In genomic region chr11:70605024-70605566, GRCm38 (mm10) we compare ENCODE assay signal across 8 mouse cellular contexts. TPM values are rescaled to one million over a fixed set of nuclear protein-coding genes. Genes with fewer than 3 reads are reported as not detected.
DNase-seq lines count a peak whose midpoint lies in the region; ATAC-seq and TF ChIP-seq lines count a peak whose summit lies in the region.
"Had no signal": no experiment of that assay in that cellular context is flagged by ENCODE, and none has a peak within 500 bp of the region (broad histone marks: within the 10 kb centered on the region; RNA-seq: fewer than 3 reads in every experiment).

No protein-coding gene starts in this region.

- no peak overlapping the region for H3K4me3 ChIP-seq in left cerebral cortex, adult 2 months
- no peak overlapping the region for H3K4me3 ChIP-seq in midbrain, embryonic 13.5 days (replicated peaks)
- H3K4me3 ChIP-seq in spleen, adult 2 months (ENCODE audit: extremely low read depth, insufficient read depth, insufficient read length) = no peak overlapping the region
- H3K4me3 ChIP-seq: limb, embryonic 15.5 days had no signal

- intact Hi-C loops in heart, postnatal 14 days (cut with DNase I) = loop anchor here (1.0 to 10.0 kb wide), 3 partner anchors 42 to 170 kb away; partner anchors contain the start of genes Arrb2 and Mink1
- intact Hi-C loops in left cerebral cortex, adult 2 months (cut with DNase I) = loop anchor here (2.0 kb wide), 2 partner anchors 64 to 88 kb away; partner anchors contain the start of gene Pld2

- peaks cover 82% of the 10 kb centered on the region for H3K36me3 ChIP-seq in midbrain, embryonic 13.5 days
- H3K36me3 ChIP-seq in spleen, adult 2 months (ENCODE audit: control insufficient read depth, insufficient read depth, low read length) = peaks cover 33% of the 10 kb centered on the region

- H3K27ac ChIP-seq in left cerebral cortex, adult 2 months = no peak overlapping the region
- H3K27ac ChIP-seq in midbrain, embryonic 13.5 days = no peak overlapping the region
- no peak overlapping the region for H3K27ac ChIP-seq in spleen, adult 2 months (ENCODE audit: insufficient read depth, low read length)
- H3K27ac ChIP-seq: limb, embryonic 15.5 days had no signal

- TF ChIP-seq CTCF in left cerebral cortex, adult 2 months (IDR thresholded peaks at IDR 0.05) = peak; percentile 84
- TF ChIP-seq CTCF in spleen, adult 2 months (IDR thresholded peaks at IDR 0.05; ENCODE audit: extremely low read depth, insufficient read depth, insufficient read length, insufficient replicate concordance) = peak; percentile 88; the same call in 1 of the 2 replicates

- TF ChIP-seq POLR2A in spleen, adult 2 months (IDR thresholded peaks at IDR 0.05; ENCODE audit: low read depth, low read length) = no peak

- DNase-seq in ES-CJ7 (ENCODE audit: low read depth, low spot score) = peak; percentile 64
- DNase-seq in adrenal gland, adult 8-10 months = peak; percentile 63
- peak; percentile 88 for DNase-seq in embryo, embryonic 10.5 days (ENCODE audit: low spot score)
- peak; percentile 82 to 87 for DNase-seq in heart, postnatal 14 days
- DNase-seq in left cerebral cortex, adult 2 months (ENCODE audit: extremely low spot score in 1 of 2, low spot score in 2 of 2) = peak; percentile 61 to 69
- DNase-seq in spleen, adult 2 months (ENCODE audit: low read depth in 1 of 2, low spot score in 2 of 2) = peak in 1 of 2 experiments; percentile 73

- 63% methylated on average over 14 of the region's 14 CpGs for WGBS in midbrain, embryonic 13.5 days
- 69% methylated on average over 14 of the region's 14 CpGs for WGBS in spleen, adult 2 months

- H3K4me2 ChIP-seq in midbrain, embryonic 13.5 days (replicated peaks) = no peak overlapping the region
- H3K4me2 ChIP-seq: limb, embryonic 15.5 days had no signal

- H3K4me1 ChIP-seq in midbrain, embryonic 13.5 days (replicated peaks) = no peaks in the 10 kb centered on the region
- H3K4me1 ChIP-seq in spleen, adult 2 months (ENCODE audit: control insufficient read depth, insufficient read depth, insufficient read length) = no peaks in the 10 kb centered on the region
- H3K4me1 ChIP-seq: limb, embryonic 15.5 days had no signal

- peak; percentile 51 for ATAC-seq in midbrain, embryonic 13.5 days

- no peak overlapping the region for H3K9ac ChIP-seq in midbrain, embryonic 13.5 days (replicated peaks)
- H3K9ac ChIP-seq: limb, embryonic 15.5 days had no signal

- no peaks in the 10 kb centered on the region for H3K9me3 ChIP-seq in midbrain, embryonic 13.5 days
- H3K9me3 ChIP-seq: limb, embryonic 15.5 days had no signal

- H3K27me3 ChIP-seq in midbrain, embryonic 13.5 days = no peaks in the 10 kb centered on the region
- no peaks in the 10 kb centered on the region for H3K27me3 ChIP-seq in spleen, adult 2 months (ENCODE audit: control insufficient read depth, insufficient read depth, low read length)
- H3K27me3 ChIP-seq: limb, embryonic 15.5 days had no signal

RNA-seq across cellular contexts. Expression of gene 4930544D05Rik, which starts 10.6 kb away (rescaled TPM):
- total RNA-seq in adrenal gland, adult 8-10 months (2022) = not detected
- not detected for total RNA-seq in heart, postnatal 14 days (2021)
- under 1 TPM; 0.61 TPM for total RNA-seq in left cerebral cortex, adult 2 months (2021)
- polyA plus RNA-seq in midbrain, embryonic 13.5 days (2015; fragmentation: Nextera tagmentation; extraction: Ambion mirVana) = not detected in 2 replicates
- not detected in 2 replicates for polyA plus RNA-seq in spleen, adult 2 months (2012; rRNA removed)
- polyA plus RNA-seq: limb, embryonic 15.5 days had no signal

RNA-seq across cellular contexts. Expression of gene Chrne, which starts 13.9 kb away (rescaled TPM):
- total RNA-seq in adrenal gland, adult 8-10 months (2022) = not detected
- not detected for total RNA-seq in heart, postnatal 14 days (2021)
- total RNA-seq in left cerebral cortex, adult 2 months (2021) = not detected
- polyA plus RNA-seq in midbrain, embryonic 13.5 days (2015; fragmentation: Nextera tagmentation; extraction: Ambion mirVana) = not detected in 2 replicates
- polyA plus RNA-seq in spleen, adult 2 months (2012; rRNA removed) = 0.66 and 0.99 TPM in 2 replicates
- polyA plus RNA-seq: limb, embryonic 15.5 days had no signal

RNA-seq across cellular contexts. Expression of gene Gp1ba, which starts 33.8 kb away (rescaled TPM):
- total RNA-seq in adrenal gland, adult 8-10 months (2022) = not detected
- total RNA-seq in heart, postnatal 14 days (2021) = under 1 TPM; 0.17 to 0.22 TPM
- not detected for total RNA-seq in left cerebral cortex, adult 2 months (2021)
- 0.17 and 0.26 TPM in 2 replicates for polyA plus RNA-seq in midbrain, embryonic 13.5 days (2015; fragmentation: Nextera tagmentation; extraction: Ambion mirVana)
- polyA plus RNA-seq in spleen, adult 2 months (2012; rRNA removed) = 6.8 and 9.3 TPM in 2 replicates

RNA-seq across cellular contexts. Expression of gene Rnf167, which starts 41.9 kb away (rescaled TPM):
- total RNA-seq in adrenal gland, adult 8-10 months (2022) = 100 to 1,000 TPM in 2 of 4 experiments, 10 to 100 TPM in 2; 82.3 to 136 (median 110) TPM
- total RNA-seq in heart, postnatal 14 days (2021) = 10 to 100 TPM; 52.0 to 54.4 TPM
- 10 to 100 TPM; 81.7 to 86.9 TPM for total RNA-seq in left cerebral cortex, adult 2 months (2021)
- 111 and 113 TPM in 2 replicates for polyA plus RNA-seq in midbrain, embryonic 13.5 days (2015; fragmentation: Nextera tagmentation; extraction: Ambion mirVana)
- polyA plus RNA-seq in spleen, adult 2 months (2012; rRNA removed) = 137 and 158 TPM in 2 replicates

RNA-seq across cellular contexts. Expression of gene Slc25a11, which starts 42.2 kb away (rescaled TPM):
- 100 to 1,000 TPM; 121 to 137 (median 127) TPM for total RNA-seq in adrenal gland, adult 8-10 months (2022)
- total RNA-seq in heart, postnatal 14 days (2021) = 100 to 1,000 TPM; 438 to 444 TPM
- total RNA-seq in left cerebral cortex, adult 2 months (2021) = 100 to 1,000 TPM; 107 to 117 TPM
- polyA plus RNA-seq in midbrain, embryonic 13.5 days (2015; fragmentation: Nextera tagmentation; extraction: Ambion mirVana) = 169 and 170 TPM in 2 replicates
- 73.0 and 78.7 TPM in 2 replicates for polyA plus RNA-seq in spleen, adult 2 months (2012; rRNA removed)
